Mouse (Mus musculus) olfactory bulb, adult 2 months (tissue): ENCODE data around the gene Adprhl1.

Source experiments
- CTCF ChIP-seq: fragments of 200-500 bp; IDR thresholded peaks from 2 replicates; pipeline ENCODE4 v1.5.1; 2012; ENCODE audit warnings: low read depth, mild to moderate bottlenecking, low read length, moderate library complexity; ENCODE audit not compliant: insufficient read depth
- POLR2A ChIP-seq: fragments of 200-500 bp; IDR thresholded peaks from 2 replicates; pipeline ENCODE4 v1.6.1; 2012; ENCODE audit warnings: mild to moderate bottlenecking, low read depth, low read length, moderate library complexity; ENCODE audit not compliant: insufficient read depth

DNA sequence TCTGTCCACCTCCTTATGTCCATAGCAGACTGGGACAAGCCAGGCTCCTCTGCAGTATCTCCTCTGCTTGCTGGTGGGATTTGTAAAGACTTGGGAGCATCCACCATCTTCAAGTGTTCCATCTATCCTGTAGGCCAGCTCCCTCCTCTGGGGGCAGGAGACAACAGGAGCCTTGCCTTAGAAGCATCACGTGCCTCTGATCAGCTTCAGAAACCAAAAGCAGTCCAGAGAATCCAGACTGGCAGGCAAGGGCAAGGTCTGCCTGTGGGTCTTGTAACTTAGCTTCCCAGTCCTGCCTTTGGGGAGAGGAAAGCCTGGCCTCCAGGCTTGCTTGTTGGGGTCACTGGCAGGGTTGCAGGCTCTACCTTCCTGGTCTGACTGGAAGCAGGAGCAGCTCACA, 78.3 kb downstream of the Adprhl1 start:
- TF ChIP-seq CTCF (no peak), POLR2A (no peak)
